Mouse (Mus musculus) CD8-positive naive resting alpha-beta T cell, adult 2 months (primary cell): ENCODE results near the gene Cyp39a1.

Experiments used
- DNase-seq, 2 experiments: peaks; one replicate each; pipeline ENCODE4 v3.0.0; 2022; ENCODE audit warnings: low read depth in 2 of 2, low spot score in 2 of 2

The Cyp39a1 gene

GRCm38 (mm10) chr17:43677317-43677716 lies 10.1 kb downstream of the Cyp39a1 start:
- DNase-seq = no peak

GRCm38 (mm10) chr17:43684086-43684485 lies 16.9 kb downstream of the Cyp39a1 start:
- DNase-seq = no peak

GRCm38 (mm10) chr17:43684638-43685037 lies 17.4 kb downstream of the Cyp39a1 start:
- no peak for DNase-seq

- DNase-seq = no peak
These were observed 22.4 kb downstream of the Cyp39a1 start for GRCm38 (mm10) chr17:43689591-43689990.

GRCm38 (mm10) chr17:43698997-43699649 lies 31.9 kb downstream of the Cyp39a1 start:
- peak; percentile 53 to 75 for DNase-seq

- peak; percentile 3 to 35 for DNase-seq
These were observed 33.8 kb downstream of the Cyp39a1 start for GRCm38 (mm10) chr17:43701060-43701459.

GRCm38 (mm10) chr17:43704216-43704930 lies 37.1 kb downstream of the Cyp39a1 start:
- DNase-seq = no peak

GRCm38 (mm10) chr17:43706749-43707148 lies 39.5 kb downstream of the Cyp39a1 start:
- no peak for DNase-seq

GRCm38 (mm10) chr17:43707254-43707653 lies 40.0 kb downstream of the Cyp39a1 start:
- no peak for DNase-seq

GRCm38 (mm10) chr17:43711557-43712352 lies 44.5 kb downstream of the Cyp39a1 start:
- no peak for DNase-seq

GRCm38 (mm10) chr17:43714191-43714590 lies 47.0 kb downstream of the Cyp39a1 start:
- DNase-seq = no peak

GRCm38 (mm10) chr17:43716601-43717000 lies 49.4 kb downstream of the Cyp39a1 start:
- no peak for DNase-seq

- DNase-seq = no peak
These were observed 52.2 kb downstream of the Cyp39a1 start for GRCm38 (mm10) chr17:43719401-43719800.

- DNase-seq = no peak
These were observed 57.3 kb downstream of the Cyp39a1 start for GRCm38 (mm10) chr17:43724480-43724879.

GRCm38 (mm10) chr17:43731327-43731726 lies 64.1 kb downstream of the Cyp39a1 start:
- DNase-seq = no peak

- DNase-seq = no peak
These were observed 64.8 kb downstream of the Cyp39a1 start for GRCm38 (mm10) chr17:43731976-43732375.

GRCm38 (mm10) chr17:43734252-43734651 lies 67.0 kb downstream of the Cyp39a1 start:
- no peak for DNase-seq

GRCm38 (mm10) chr17:43743933-43744332 lies 76.7 kb downstream of the Cyp39a1 start:
- no peak for DNase-seq

GRCm38 (mm10) chr17:43744425-43744824 lies 77.2 kb downstream of the Cyp39a1 start:
- no peak for DNase-seq

- DNase-seq = no peak
These were observed 83.9 kb downstream of the Cyp39a1 start for GRCm38 (mm10) chr17:43751146-43751545.

GRCm38 (mm10) chr17:43752811-43753210 lies 85.6 kb downstream of the Cyp39a1 start:
- DNase-seq = no peak

- no peak for DNase-seq
These were observed 87.5 kb downstream of the Cyp39a1 start for GRCm38 (mm10) chr17:43754687-43755086.
